Mouse (Mus musculus) cerebellum, adult (tissue): Measurements from ENCODE around the gene Rras.

Source experiments
- ATAC-seq: cut with Nextera tagmentation; 2 replicates; pipeline ENCODE4 v1.9.2; 2017; ENCODE audit warnings: mild to moderate bottlenecking, moderate library complexity, mixed read lengths; ENCODE audit not compliant: insufficient number of reproducible peaks, low FRiP score, low TSS enrichment

Rras gene

GRCm38 (mm10) chr7:45017242-45018061 is at the start of gene Rras:
Gene Rras, plus strand, starts transcription at chr7:45017961.
- peak; percentile 63 for ATAC-seq

GRCm38 (mm10) chr7:44970231-44970691 is 47.5 kb upstream of the Rras start:
- peak; percentile 84 for ATAC-seq

GRCm38 (mm10) chr7:44971142-44971541 is 46.6 kb upstream of the Rras start:
- no peak for ATAC-seq

GRCm38 (mm10) chr7:44973415-44974130 is 44.2 kb upstream of the Rras start:
- ATAC-seq, result no peak

GRCm38 (mm10) chr7:44974383-44975116 is 43.2 kb upstream of the Rras start, which contains the start of gene Cpt1c:
Gene Cpt1c, minus strand, starts transcription at chr7:44974851.
- ATAC-seq, result peak; percentile 36; the same call in 1 of the 2 replicates

- no peak for ATAC-seq
Measured at GRCm38 (mm10) chr7:44975117-44975419, 42.7 kb upstream of the Rras start.

GRCm38 (mm10) chr7:44978300-44978699 is 39.5 kb upstream of the Rras start:
- no peak for ATAC-seq

- ATAC-seq, result no peak
Measured at GRCm38 (mm10) chr7:44981539-44981938, 36.2 kb upstream of the Rras start.

GRCm38 (mm10) chr7:44983085-44983484 is 34.7 kb upstream of the Rras start:
- ATAC-seq, result no peak

- ATAC-seq, result no peak
Measured at GRCm38 (mm10) chr7:44983944-44984832, 33.6 kb upstream of the Rras start.

GRCm38 (mm10) chr7:44984833-44985164 is 33.0 kb upstream of the Rras start:
- ATAC-seq, result no peak

- no peak for ATAC-seq
Measured at GRCm38 (mm10) chr7:44985595-44986191, 32.1 kb upstream of the Rras start.

- peak; percentile 94 for ATAC-seq
Measured at GRCm38 (mm10) chr7:44986192-44986878, 31.4 kb upstream of the Rras start, which contains the start of gene Prmt1. Gene Prmt1, minus strand, starts transcription at chr7:44986568.

- ATAC-seq, result no peak
Measured at GRCm38 (mm10) chr7:44986879-44987718, 30.7 kb upstream of the Rras start.

- no peak for ATAC-seq
Measured at GRCm38 (mm10) chr7:44996672-44997071, 21.1 kb upstream of the Rras start.

GRCm38 (mm10) chr7:44997231-44997939 is 20.4 kb upstream of the Rras start, which contains the start of gene Irf3:
Gene Irf3, plus strand, starts transcription at chr7:44997648.
- ATAC-seq, result peak; percentile 78

GRCm38 (mm10) chr7:44997940-44998428 is 19.8 kb upstream of the Rras start:
- ATAC-seq, result no peak
